Mouse (Mus musculus): ENCODE results near the gene Ciz1.

- no peak for TF ChIP-seq CTCF (IDR thresholded peaks at IDR 0.05; ENCODE audit: borderline replicate concordance, extremely low read depth, insufficient read depth, insufficient read length)
- no peak for TF ChIP-seq POLR2A (IDR thresholded peaks at IDR 0.05; ENCODE audit: borderline replicate concordance, extremely low read depth, insufficient read depth, insufficient read length, poor library complexity, severe bottlenecking)
Observed at GRCm38 (mm10) chr2:32424796-32425195, 72.7 kb downstream of the Ciz1 start.

All from brain, embryonic 14.5 days (tissue).